11 mouse cellular contexts compared by ENCODE assay signal in the genomic region with DNA sequence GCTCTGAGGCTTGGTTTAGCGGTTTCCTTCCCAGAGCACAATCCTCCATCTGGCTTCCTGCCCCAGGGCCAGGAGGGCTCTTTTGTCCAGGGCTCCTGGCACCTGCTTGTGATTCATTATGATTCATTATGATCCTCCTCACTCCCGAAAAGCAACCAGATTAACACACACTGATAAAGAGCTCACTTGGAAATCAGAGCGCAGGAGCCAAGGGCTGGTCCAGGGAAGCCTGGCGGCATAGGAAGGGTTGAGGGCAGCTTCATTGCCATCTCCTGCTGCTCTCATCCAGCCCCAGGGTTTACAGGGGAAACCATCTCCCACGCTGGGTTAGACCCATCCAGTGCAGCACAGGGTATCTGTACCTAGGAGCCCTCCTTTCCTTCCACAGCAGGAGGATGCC.
DNase-seq lines count a peak whose midpoint lies in the region; ATAC-seq lines count a peak whose summit lies in the region.
"Had no signal": no experiment of that assay in that cellular context is flagged by ENCODE, and none has a peak within 500 bp of the region (broad histone marks: within the 10 kb centered on the region; RNA-seq: fewer than 3 reads in every experiment).

No protein-coding gene starts in this region.

- 64% methylated on average over 5 of the region's 5 CpGs for WGBS in embryonic facial prominence, embryonic 10.5 days
- 26% methylated on average over 5 of the region's 5 CpGs for WGBS in hindbrain, embryonic 16.5 days

- no peaks in the 10 kb centered on the region for H3K27me3 ChIP-seq in embryonic facial prominence, embryonic 10.5 days (replicated peaks; ENCODE audit: low read depth, poor library complexity, severe bottlenecking)
- no peaks in the 10 kb centered on the region for H3K27me3 ChIP-seq in hindbrain, embryonic 16.5 days (replicated peaks; ENCODE audit: control insufficient read depth, insufficient read depth, low read length)

- peaks cover 11% of the 10 kb centered on the region for H3K4me1 ChIP-seq in embryonic facial prominence, embryonic 10.5 days
- H3K4me1 ChIP-seq in hindbrain, embryonic 16.5 days (ENCODE audit: control insufficient read depth, insufficient read depth, low read depth, low read length) = no peaks in the 10 kb centered on the region; the same call in 1 of the 2 replicates

- no peak overlapping the region for H3K9ac ChIP-seq in hindbrain, embryonic 16.5 days (ENCODE audit: low read depth, low read length)

- ATAC-seq in hindbrain, embryonic 16.5 days = 0 out of 2 replicates have a peak, but pooled peaks have one; percentile 20
- ATAC-seq: intestine, postnatal 0 days had no signal

- H3K4me3 ChIP-seq in embryonic facial prominence, embryonic 10.5 days = no peak overlapping the region
- no peak overlapping the region for H3K4me3 ChIP-seq in hindbrain, embryonic 16.5 days (ENCODE audit: low read length)

- peaks cover 4% of the 10 kb centered on the region; the same call in 1 of the 2 replicates for H3K9me3 ChIP-seq in embryonic facial prominence, embryonic 10.5 days
- H3K9me3 ChIP-seq in hindbrain, embryonic 16.5 days (ENCODE audit: control insufficient read depth, low read length) = no peaks in the 10 kb centered on the region

- peak; percentile 70 for DNase-seq in retina, postnatal 1 day
- no peak for DNase-seq in retina, embryonic 14.5 days (ENCODE audit: low spot score)
- no peak for DNase-seq in embryonic facial prominence, embryonic 10.5 days (ENCODE audit: low spot score)
- DNase-seq in right cerebral cortex, adult 18-20 months = no peak
- DNase-seq in gastrocnemius, adult 8-10 months (ENCODE audit: low spot score in 2 of 2) = no peak
- DNase-seq in layer of hippocampus, adult 8-10 months (ENCODE audit: low spot score in 2 of 2) = no peak
- DNase-seq: liver; lung, postnatal 10 days had no signal

- no peaks in the 10 kb centered on the region for H3K36me3 ChIP-seq in embryonic facial prominence, embryonic 10.5 days (replicated peaks)
- H3K36me3 ChIP-seq in hindbrain, embryonic 16.5 days (ENCODE audit: control insufficient read depth, insufficient read depth, low read length) = no peaks in the 10 kb centered on the region

- H3K27ac ChIP-seq in embryonic facial prominence, embryonic 10.5 days (replicated peaks) = peak overlapping the region; percentile 61; the same call in 1 of the 2 replicates
- H3K27ac ChIP-seq in hindbrain, embryonic 16.5 days (ENCODE audit: low read depth, low read length) = no peak overlapping the region
- H3K27ac ChIP-seq: stomach, postnatal 0 days had no signal

- H3K4me2 ChIP-seq in hindbrain, embryonic 16.5 days (ENCODE audit: low read length) = no peak overlapping the region
